Mouse (Mus musculus): ENCODE measurements at regions not wholly inside any gene's neighbourhood (a gene's known extent, or its start where the extent isn't known, plus 50 kb on each side); places are given as distances from the start of the nearest gene placed in this dataset.

DNA sequence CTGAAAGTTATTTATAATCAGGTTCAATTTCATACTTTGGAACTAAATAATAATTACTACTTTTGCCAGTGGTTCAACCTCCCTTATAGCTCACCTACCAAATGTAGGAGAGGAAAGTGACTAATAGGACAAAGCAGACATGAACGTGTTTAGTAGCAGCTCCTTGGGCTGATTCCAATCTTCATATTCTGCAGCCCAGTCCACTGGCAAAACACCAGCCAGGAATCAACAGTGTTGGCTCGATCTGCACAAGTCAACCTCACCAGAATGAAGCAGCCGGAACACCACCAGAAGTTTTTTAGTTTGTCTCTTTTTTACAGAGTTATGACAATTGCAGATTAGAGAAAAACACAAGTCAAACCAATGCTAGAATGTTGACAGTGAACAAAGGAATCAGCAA, 717.0 kb downstream of the Pcdh17 start:
- CTCF ChIA-PET, result no interaction called here
- ATAC-seq, result no peak
- POLR2A ChIA-PET, result no interaction called here
- no peak for TF ChIP-seq CTCF (IDR thresholded peaks at IDR 0.05)
- no peak for DNase-seq (ENCODE audit: low read depth, low spot score)
- no peaks in the 10 kb centered on the region for H3K27me3 ChIP-seq
- in situ Hi-C loops (cut with MboI; ENCODE audit: low pct_unique_long_range_greater_than_20kb), result no loop called here

DNA sequence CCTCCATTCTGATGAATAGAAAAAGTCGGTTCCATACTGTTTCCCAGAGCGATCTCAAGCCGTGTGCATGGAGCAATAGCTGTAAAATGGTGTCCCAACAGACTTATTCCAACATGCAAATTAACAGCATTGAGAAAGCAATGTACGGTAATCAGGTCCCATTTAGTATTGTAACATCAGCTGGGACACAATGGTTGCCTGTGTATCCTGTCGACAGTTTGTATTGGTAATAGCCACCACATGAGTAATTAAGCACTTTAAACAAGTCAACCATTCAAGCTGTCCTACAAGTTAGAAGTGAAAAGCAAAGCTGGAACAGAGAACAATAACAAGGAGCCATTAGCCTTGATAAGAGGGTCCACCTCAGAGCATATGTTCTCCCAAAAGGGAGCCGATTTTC, 743.4 kb downstream of the Pcdh17 start:
- in situ Hi-C loops (cut with MboI; ENCODE audit: low pct_unique_long_range_greater_than_20kb), result no loop called here
- ATAC-seq, result no peak

DNA sequence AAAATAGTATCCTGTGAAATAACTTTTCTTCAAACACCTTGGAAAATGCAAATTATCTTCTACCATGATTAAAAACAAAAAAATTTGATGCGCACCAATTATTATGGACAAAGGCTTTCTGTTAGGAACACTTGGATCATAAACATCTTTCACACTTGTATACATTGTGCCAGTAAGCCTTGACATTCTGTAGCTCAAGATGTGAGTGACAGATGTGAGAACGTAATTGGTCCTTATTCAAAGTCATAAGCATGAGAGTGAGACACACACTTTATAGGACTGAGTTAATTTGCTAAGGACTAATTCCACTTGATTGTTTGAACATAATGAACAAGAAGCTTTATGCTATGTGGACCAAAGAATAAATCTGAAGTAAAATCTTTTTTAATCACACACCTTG, 760.7 kb downstream of the Pcdh17 start:
- TF ChIP-seq CTCF (IDR thresholded peaks at IDR 0.05), result no peak
- H3K27me3 ChIP-seq, result no peaks in the 10 kb centered on the region
- ChIA-PET POLR2A (no interaction called here), CTCF (no interaction called here)
- no peak for ATAC-seq
- in situ Hi-C loops (cut with MboI; ENCODE audit: low pct_unique_long_range_greater_than_20kb), result no loop called here
- DNase-seq (ENCODE audit: low read depth, low spot score), result no peak

More for the DNA sequence above, 743.4 kb downstream of the Pcdh17 start:
- no peak for DNase-seq (ENCODE audit: low read depth, low spot score)
- no peak for TF ChIP-seq CTCF (IDR thresholded peaks at IDR 0.05)
- no peaks in the 10 kb centered on the region for H3K27me3 ChIP-seq
- POLR2A ChIA-PET, result no interaction called here
- CTCF ChIA-PET, result interaction anchor here (1.4 kb wide), 1 partner anchor 14 kb away, joined by 3 read pairs; no protein-coding TSS in a partner anchor

DNA sequence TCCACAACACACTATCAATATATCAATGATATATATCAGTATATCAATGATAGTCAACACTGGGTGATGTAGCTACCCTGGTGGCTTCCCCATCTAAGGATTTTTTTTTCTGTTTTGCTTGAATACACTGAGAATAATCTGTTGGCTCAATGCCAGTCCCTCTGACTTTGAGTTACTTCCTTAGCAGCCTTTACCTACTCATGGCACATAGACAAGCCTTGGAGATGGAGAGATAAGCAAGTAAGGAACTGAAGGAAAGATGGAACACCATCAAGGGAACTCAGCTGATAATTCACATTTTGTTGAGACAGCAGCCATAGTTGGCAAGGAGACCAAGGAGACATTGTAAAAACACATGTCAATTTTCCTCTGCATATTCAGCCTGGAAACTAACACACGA, 765.0 kb downstream of the Pcdh17 start:
- ChIA-PET POLR2A (no interaction called here), CTCF (no interaction called here)
- TF ChIP-seq CTCF (IDR thresholded peaks at IDR 0.05), result no peak
- H3K27me3 ChIP-seq, result no peaks in the 10 kb centered on the region
- DNase-seq (ENCODE audit: low read depth, low spot score) (no peak), ATAC-seq (no peak)
- in situ Hi-C loops (cut with MboI; ENCODE audit: low pct_unique_long_range_greater_than_20kb), result no loop called here

DNA sequence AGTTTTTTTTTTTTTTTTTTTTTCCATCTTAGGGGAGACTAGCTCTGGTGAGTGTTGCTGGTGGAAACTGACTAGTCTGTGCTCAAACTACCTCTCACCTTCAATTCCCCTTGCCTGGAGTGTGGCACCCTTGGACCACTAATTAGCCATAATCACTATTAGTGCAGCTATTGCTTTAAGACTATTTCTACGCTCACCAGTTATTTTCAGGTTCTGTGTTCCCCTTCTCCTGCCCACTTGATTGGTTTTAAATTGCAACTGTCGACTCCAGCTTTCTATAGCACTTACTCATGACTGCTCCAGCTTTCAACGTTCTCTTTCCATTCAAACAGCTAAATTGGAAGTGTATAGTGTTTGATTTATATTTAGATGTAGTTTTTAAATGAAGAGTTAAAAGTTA, 771.7 kb downstream of the Pcdh17 start:
- no peak for DNase-seq (ENCODE audit: low read depth, low spot score)
- no peak for ATAC-seq
- in situ Hi-C loops (cut with MboI; ENCODE audit: low pct_unique_long_range_greater_than_20kb), result no loop called here
- POLR2A ChIA-PET, result no interaction called here
- CTCF ChIA-PET, result no interaction called here
- no peak for TF ChIP-seq CTCF (IDR thresholded peaks at IDR 0.05)
- H3K27me3 ChIP-seq, result no peaks in the 10 kb centered on the region

Measured in Patski (cell line).